Mouse (Mus musculus) WW6 (cell line): ENCODE data around the gene Pde7b.

ENCODE experiments used
- DNase-seq: peaks from one replicate; pipeline ENCODE4 v3.0.0-alpha.2; 2013; ENCODE audit warnings: low read depth, low spot score

Pde7b gene

GRCm38 (mm10) chr10:20361542-20362449 lies 363.1 kb downstream of the Pde7b start:
- DNase-seq: no peak

GRCm38 (mm10) chr10:20348894-20349293 lies 376.0 kb downstream of the Pde7b start:
- no peak for DNase-seq
